Mouse (Mus musculus): Measurements from ENCODE around the gene Pitpna. TPM values are rescaled to one million over a fixed set of nuclear protein-coding genes. Genes with fewer than 3 reads are reported as not detected.
"Not testable (repeated sequence)": the region's sequence is repeated elsewhere in the genome, so short reads cannot be mapped to it uniquely, and the experiment has no call there.

Gene Pitpna
- 387 and 430 TPM in 2 replicates for total RNA-seq (2015)
- 178 and 226 TPM in 2 replicates for total RNA-seq (2017)

DNA sequence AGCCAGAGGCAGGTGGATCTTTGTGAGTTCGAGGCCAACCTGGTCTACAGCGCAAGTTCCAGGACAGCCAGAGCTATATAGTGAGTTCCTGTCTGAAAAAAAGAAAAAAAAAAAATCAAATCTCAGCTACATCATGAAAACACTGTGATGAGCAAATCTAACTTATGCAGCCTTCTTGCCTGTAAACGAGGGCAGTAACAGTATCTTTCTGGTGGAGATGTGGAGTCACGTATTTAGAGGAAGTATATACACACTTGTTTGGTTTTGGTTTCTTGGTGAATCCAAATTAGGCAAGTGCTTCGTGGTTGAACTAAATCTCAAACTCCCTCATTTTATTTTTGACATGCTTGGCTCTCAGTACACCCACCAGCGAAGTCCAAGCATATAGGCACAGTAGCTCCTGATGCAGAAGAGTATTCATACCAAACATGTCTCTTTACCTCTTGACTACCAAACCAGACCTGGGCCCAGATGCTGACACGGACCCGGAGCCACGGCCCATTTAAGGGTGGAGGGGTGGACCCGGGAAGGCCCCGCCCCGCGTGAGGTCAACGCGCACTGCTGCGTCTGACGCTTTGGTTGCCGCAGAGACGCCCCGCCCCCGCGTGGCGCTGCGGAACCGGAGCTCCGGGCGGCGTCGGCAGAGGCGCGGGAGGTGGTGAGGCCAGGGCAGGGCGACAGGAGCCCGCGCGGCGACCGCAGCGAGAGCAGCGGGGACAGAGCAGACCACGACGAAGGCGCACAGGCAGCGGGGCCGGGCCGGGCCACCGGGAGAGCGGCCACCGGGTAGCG is at the start of gene Pitpna:
Gene Pitpna, plus strand, starts transcription at position 605 of the 792 bp plus-strand sequence.
- ATAC-seq (ENCODE audit: poor library complexity, severe bottlenecking) = peak; percentile 91

DNA sequence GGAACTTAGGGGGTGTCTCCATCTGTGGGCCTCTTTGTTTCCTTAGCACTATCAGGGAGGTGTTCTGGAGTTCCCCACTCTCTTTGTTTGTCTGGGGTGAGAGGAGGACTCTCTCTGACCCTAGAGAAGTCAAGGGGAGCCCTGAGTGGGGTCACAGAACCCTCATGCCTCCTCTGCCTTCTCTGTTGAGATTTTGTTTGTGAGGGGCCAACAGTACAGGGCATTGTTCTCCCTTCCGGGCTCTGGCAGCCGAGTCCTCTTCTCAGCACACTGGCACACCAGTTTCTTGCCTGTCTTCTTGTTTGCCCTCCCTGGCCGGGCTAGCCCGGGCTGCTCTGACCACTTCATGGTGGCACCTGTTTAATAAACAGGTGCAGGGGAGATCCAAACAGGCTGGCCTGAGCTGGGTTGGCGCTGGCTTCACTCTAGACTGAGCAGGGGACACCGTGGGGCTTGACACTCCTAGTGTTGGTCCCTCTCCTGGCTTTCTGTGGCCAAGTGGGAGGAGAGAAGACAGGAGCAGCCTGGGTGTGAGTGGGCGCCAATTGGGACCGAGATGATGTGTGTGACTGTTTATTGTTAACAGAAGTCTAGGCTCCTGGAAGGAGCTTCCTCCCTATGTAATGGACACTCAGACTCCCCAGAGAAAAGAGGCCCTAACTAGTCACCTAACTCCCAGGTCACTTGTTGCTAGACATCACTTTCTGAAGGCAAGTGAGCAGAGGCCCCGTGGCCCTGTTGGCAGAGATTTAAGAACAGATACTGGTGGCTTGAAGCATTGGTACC is 49.5 kb upstream of the Pitpna start:
- ATAC-seq (ENCODE audit: poor library complexity, severe bottlenecking) = no peak

DNA sequence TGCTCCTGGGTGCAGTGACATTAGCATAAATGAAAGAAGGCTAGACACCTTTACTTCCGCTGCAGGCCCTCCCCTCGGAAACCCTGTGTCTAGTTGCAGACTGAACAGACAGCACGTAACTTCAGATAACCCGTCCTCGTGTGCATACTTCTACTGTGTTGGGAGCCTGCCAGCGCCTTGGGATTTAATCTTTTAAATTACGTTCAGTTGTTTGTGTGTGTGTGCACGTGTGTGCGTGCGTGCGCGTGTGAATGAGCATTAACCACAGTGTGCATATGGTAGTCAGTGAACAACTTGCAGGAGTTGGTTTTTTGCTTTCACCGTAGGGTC is 49.0 kb upstream of the Pitpna start:
- ATAC-seq (ENCODE audit: poor library complexity, severe bottlenecking) = no peak

- no peak for ATAC-seq (ENCODE audit: poor library complexity, severe bottlenecking)
Measured at GRCm38 (mm10) chr11:75540209-75540608, 47.7 kb upstream of the Pitpna start.

- peak; percentile 97 for ATAC-seq (ENCODE audit: poor library complexity, severe bottlenecking)
Measured at GRCm38 (mm10) chr11:75540710-75541581, 47.0 kb upstream of the Pitpna start.

DNA sequence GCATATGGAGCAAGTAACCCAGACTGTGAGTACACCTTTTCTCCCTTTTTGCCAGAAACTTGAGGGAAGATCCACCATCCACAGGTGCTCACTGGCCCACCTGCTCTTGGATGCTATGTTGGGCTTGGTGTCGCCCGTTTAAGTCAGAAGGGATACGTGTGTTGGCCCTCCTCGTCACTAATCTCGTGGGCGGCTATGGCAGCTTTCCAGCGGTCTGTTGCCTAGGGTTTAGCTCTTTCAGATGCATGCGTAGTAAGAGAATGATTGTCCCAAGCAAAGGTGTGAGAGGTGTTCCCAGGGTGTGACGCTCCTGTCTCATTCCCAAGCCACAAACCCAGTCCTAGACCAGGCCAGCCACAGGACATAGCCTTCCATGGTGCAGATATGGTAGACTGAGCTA is 43.2 kb upstream of the Pitpna start:
- ATAC-seq (ENCODE audit: poor library complexity, severe bottlenecking) = no peak

DNA sequence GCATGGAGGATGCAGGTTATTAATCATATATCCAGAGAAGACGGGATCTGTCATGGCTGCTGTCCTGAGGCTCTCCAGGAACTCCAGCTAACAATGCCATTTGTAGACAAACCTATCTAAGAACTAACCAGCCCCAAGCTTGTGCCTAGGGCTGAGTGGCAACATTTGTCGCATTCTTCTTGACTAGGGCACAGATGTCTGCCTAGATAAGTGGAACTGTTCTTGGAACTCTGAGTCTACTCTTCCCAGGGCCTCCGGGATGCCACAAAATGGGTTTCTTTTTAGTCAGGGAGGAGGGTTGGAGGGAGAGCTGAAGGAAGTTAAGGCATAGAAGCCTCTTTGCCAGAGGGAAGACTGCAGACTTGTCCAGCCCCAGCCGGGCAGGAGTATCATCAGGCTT is 41.8 kb upstream of the Pitpna start:
- ATAC-seq (ENCODE audit: poor library complexity, severe bottlenecking) = no peak

DNA sequence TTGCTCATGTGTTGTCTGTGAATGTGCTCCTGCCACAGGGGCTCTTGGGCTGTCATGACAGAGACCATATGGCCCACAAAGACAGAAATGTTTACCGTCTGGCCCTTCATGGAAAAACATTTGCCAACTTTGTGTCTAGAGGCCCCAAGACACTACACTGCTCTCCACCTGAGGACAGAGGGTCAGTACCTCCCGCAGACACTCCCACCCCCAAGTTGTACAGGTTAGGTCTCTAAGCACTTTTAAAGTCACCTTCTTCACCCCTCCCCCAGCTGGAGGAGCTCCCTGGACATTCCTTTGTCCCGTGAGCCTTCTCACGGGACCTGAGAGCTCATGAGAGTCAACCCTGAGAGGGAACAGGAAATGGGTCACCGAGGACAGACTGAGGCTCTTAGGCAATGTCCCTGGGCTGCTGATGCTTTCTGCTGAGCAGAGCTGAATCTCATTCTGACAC is 38.2 kb upstream of the Pitpna start:
- peak; percentile 81 for ATAC-seq (ENCODE audit: poor library complexity, severe bottlenecking)

- no peak for ATAC-seq (ENCODE audit: poor library complexity, severe bottlenecking)
Measured at GRCm38 (mm10) chr11:75550200-75550946, 37.5 kb upstream of the Pitpna start.

GRCm38 (mm10) chr11:75551321-75551720 is 36.6 kb upstream of the Pitpna start:
- ATAC-seq (ENCODE audit: poor library complexity, severe bottlenecking) = no peak

DNA sequence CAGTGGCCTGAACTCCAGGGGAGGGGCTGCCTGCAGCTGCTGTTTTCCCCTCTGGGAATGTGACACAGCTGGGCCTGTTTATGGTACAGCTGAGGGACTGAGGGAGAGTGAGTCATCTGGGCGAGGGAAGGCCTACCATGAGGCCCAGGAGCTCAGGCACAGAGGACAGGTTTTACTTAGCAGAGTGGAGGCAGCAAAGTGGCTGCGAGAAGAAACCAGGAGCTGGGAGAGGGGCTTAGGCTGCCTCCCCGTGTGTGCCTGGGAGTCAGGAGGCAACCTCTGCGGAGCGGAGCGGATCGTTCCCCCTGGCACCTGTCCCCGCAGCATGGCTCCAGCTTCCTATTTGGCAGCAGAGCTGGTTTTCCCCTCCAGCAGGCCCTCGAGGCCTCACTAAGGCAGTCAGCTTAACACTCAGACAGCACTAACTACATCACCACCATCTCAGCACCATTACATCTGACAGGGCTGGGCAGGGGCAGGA is 35.9 kb upstream of the Pitpna start:
- ATAC-seq (ENCODE audit: poor library complexity, severe bottlenecking) = no peak

DNA sequence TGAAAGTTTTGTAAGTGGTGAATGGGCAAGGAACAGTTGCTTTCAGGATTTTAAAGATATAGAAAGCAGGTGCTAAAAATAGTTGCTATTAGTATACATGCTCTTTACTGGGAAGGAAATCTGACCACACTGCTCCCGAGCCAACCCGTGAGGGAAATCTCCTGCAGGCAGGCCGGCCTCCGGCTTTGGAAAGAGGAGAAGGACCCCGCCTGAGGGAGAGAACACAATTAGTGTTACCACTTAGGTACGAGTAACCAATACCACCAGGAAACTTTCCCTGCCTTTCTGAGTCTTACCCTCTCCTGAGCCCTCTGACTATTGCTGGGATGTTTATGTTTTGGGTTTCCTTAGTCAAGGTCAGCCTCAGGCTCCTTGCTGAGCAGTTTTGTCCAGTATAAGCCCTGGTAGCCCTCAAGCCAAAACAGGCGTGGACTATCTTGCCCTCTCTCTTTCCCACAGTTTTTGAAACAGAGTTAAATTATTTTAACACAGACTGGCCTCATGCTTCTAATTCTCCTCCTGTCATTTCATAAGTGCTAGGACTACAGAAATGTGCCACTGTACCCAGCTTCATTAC is 34.9 kb upstream of the Pitpna start:
- ATAC-seq (ENCODE audit: poor library complexity, severe bottlenecking) = no peak

- not testable (repeated sequence) for ATAC-seq (ENCODE audit: poor library complexity, severe bottlenecking)
Measured at GRCm38 (mm10) chr11:75556006-75556405, 31.9 kb upstream of the Pitpna start.

DNA sequence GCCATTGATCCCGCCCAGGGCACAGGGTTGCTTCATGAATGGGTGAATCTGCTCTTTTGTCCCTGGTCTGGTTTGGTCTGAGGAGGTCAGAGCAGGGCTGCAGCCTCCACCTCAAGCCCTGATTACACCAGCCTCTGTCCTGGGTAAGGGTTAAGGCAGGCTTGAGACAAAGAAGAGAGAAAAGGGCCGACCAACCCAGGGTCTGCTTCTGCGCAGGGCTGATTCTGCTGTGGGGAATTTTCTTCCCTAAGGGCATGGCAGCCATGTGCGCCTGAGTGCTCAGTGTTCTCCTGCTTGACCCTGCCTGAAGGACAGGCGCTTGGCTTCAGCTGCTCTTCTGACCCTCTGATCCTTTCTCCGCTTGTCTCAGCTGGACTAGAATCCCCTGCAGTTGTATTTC is 30.8 kb upstream of the Pitpna start:
- ATAC-seq (ENCODE audit: poor library complexity, severe bottlenecking) = no peak

DNA sequence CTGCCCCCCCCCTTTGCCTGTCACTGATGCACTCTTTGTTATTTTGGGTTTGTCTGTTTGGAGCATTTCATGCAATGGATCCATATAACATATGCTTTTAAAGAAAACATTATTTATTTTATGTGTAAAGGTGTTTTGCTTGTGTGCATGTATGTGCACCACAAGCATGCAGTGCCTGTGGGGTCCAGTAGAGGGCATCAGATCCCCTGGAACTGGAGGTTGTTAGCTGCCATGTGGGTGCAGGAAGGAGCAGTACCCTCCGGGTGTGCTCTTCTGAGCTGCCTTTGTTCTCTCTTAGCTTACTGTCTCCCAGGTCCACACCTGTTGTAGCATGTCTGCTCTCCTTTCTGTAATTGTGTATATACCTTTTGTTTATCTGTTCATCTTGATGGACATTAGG is 29.8 kb upstream of the Pitpna start:
- ATAC-seq (ENCODE audit: poor library complexity, severe bottlenecking) = peak; percentile 52; the same call in 1 of the 2 replicates

- ATAC-seq (ENCODE audit: poor library complexity, severe bottlenecking) = no peak
Measured at GRCm38 (mm10) chr11:75559870-75560504, 27.9 kb upstream of the Pitpna start.

DNA sequence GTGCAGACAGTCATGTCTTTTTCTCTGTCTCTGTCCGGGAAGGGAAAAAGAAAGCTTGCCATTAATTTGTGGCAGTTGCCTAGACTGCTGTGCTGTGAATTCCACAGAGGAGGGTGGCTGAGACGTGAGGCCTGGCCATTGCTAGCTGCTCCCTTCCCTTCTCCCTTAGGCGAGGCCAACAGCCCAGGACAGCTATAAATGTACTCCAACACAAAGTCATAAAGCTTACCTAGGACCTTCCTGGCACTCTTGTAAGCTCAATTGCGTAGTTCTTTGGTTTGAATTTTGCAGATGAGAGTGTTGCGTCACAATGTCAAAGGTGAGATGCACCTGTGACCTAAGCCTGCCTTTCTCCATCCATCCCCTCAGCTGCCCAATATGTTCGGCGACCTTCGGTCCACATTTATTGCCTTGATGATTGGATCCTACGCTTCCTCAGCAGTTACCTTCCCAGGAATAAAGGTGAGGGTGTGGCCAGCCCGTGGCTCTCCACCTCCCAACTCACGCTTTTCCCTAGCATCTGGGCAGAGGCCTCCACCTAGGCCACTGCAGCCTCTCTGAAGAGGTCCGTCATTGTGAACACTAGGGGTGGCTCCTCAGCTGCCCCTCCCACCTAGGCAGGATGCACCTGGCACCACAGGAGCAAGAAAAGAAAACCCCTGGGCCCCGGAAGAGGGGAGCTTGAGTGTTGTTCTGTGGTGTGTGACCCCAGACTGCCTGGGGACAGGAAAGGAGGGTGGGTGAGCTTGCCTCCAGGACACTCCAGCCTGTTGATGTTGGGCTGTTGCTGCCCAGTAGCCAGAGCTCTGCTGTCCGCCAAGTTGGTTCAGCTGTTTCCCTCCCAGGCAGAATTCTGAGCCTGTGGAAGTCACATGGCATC is 27.1 kb upstream of the Pitpna start:
- ATAC-seq (ENCODE audit: poor library complexity, severe bottlenecking) = no peak

DNA sequence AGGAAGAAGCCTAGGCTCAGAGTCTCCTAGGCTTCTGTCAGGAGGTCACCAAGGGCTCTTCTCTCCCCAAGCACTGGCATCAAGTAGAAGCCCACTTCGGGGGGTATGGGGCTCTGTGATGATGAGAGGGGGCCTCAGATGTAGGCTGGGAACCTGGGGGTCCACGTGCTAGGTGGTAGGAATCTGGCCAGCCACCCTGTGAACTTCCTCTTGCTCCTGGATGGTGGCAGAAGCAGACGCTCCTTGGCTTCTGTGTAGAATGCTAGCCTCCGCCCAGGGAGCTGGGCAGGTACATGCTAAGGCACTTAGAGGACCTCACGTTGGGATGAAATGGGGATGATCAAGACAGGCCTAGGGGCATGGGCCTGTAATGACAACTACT is 26.5 kb upstream of the Pitpna start:
- ATAC-seq (ENCODE audit: poor library complexity, severe bottlenecking) = no peak
